Mouse (Mus musculus) lung, adult 2 months (tissue): ENCODE measurements around the gene Cd200r2.

Experiments used
- CTCF ChIP-seq: fragments of 200-500 bp; IDR thresholded peaks from 2 replicates; pipeline ENCODE4 v1.5.1; 2011; ENCODE audit warnings: mild to moderate bottlenecking, low read length, control low read depth; ENCODE audit not compliant: insufficient read depth
- POLR2A ChIP-seq: fragments of 200-500 bp; IDR thresholded peaks from 2 replicates; pipeline ENCODE4 v1.6.1; 2011; ENCODE audit warnings: low read depth, mild to moderate bottlenecking, control low read depth, low read length, borderline replicate concordance; ENCODE audit errors: extremely low read depth

- TF ChIP-seq CTCF, result no peak
- TF ChIP-seq POLR2A, result no peak
Observed at GRCm38 (mm10) chr16:44965428-44965827, 98.5 kb downstream of the Cd200r2 start.
